In genomic region chr7:113208388-113208753, GRCm38 (mm10) we compare ENCODE assay signal across 8 mouse cellular contexts. TPM values are rescaled to one million over a fixed set of nuclear protein-coding genes. Genes with fewer than 3 reads are reported as not detected.
DNase-seq lines count a peak whose midpoint lies in the region; ATAC-seq and TF ChIP-seq lines count a peak whose summit lies in the region.

No protein-coding gene starts in this region.

- no peak for DNase-seq in lung, adult 2 months
- no peak for DNase-seq in lung, postnatal 10 days
- DNase-seq in ovary, adult 18-20 months (ENCODE audit: low spot score): no peak
- DNase-seq in gastrocnemius, postnatal 10 days: no peak

- no peak for TF ChIP-seq CTCF in lung, adult 2 months (IDR thresholded peaks at IDR 0.05; ENCODE audit: insufficient read depth, low read length)
- TF ChIP-seq CTCF in embryonic fibroblast, embryonic 13.5 days (IDR thresholded peaks at IDR 0.05; ENCODE audit: borderline replicate concordance, insufficient read depth, low read length): no peak

- H3K4me1 ChIP-seq in lung, adult 2 months (ENCODE audit: control insufficient read depth, insufficient read depth, low read length): peaks cover 16% of the 10 kb centered on the region
- peaks cover 11% of the 10 kb centered on the region; the same call in 1 of the 2 replicates for H3K4me1 ChIP-seq in embryonic fibroblast, embryonic 13.5 days (ENCODE audit: control insufficient read depth, insufficient read depth, low read length)
- peaks cover 12% of the 10 kb centered on the region; the same call in 1 of the 2 replicates for H3K4me1 ChIP-seq in intestine, embryonic 15.5 days (replicated peaks)
- H3K4me1 ChIP-seq in neural tube, embryonic 13.5 days (replicated peaks): peaks cover 27% of the 10 kb centered on the region

- peak overlapping the region; percentile 66 for H3K9ac ChIP-seq in intestine, embryonic 15.5 days
- H3K9ac ChIP-seq in neural tube, embryonic 13.5 days: peak overlapping the region; percentile 84

- no peaks in the 10 kb centered on the region for H3K36me3 ChIP-seq in intestine, embryonic 15.5 days
- H3K36me3 ChIP-seq in neural tube, embryonic 13.5 days: no peaks in the 10 kb centered on the region

- TF ChIP-seq POLR2A in lung, adult 2 months (IDR thresholded peaks at IDR 0.05; ENCODE audit: borderline replicate concordance, extremely low read depth, low read depth, low read length): no peak
- no peak for TF ChIP-seq POLR2A in embryonic fibroblast, embryonic 13.5 days (IDR thresholded peaks at IDR 0.05; ENCODE audit: low read depth, low read length)

- 7% methylated on average over 19 of the region's 19 CpGs for WGBS in lung, adult 2 months
- 3% methylated on average over 19 of the region's 19 CpGs for WGBS in intestine, embryonic 15.5 days
- 1% methylated on average over 19 of the region's 19 CpGs for WGBS in neural tube, embryonic 13.5 days

- H3K4me3 ChIP-seq in lung, adult 2 months (replicated peaks; ENCODE audit: extremely low read depth, low read depth, low read length): peak overlapping the region; percentile 62
- H3K4me3 ChIP-seq in embryonic fibroblast, embryonic 13.5 days (ENCODE audit: insufficient read depth, low read length): peak overlapping the region; percentile 73
- peak overlapping the region; percentile 85 for H3K4me3 ChIP-seq in intestine, embryonic 15.5 days (replicated peaks)
- H3K4me3 ChIP-seq in neural tube, embryonic 13.5 days: peak overlapping the region; percentile 78

- no peak overlapping the region for H3K27ac ChIP-seq in embryonic fibroblast, embryonic 13.5 days (ENCODE audit: insufficient read depth, low read length)
- H3K27ac ChIP-seq in intestine, embryonic 15.5 days: no peak overlapping the region
- no peak overlapping the region for H3K27ac ChIP-seq in neural tube, embryonic 13.5 days (replicated peaks)

- peaks cover 12% of the 10 kb centered on the region for H3K27me3 ChIP-seq in intestine, embryonic 15.5 days (replicated peaks)
- peaks cover 65% of the 10 kb centered on the region for H3K27me3 ChIP-seq in neural tube, embryonic 13.5 days

- no peaks in the 10 kb centered on the region for H3K9me3 ChIP-seq in intestine, embryonic 15.5 days
- no peaks in the 10 kb centered on the region for H3K9me3 ChIP-seq in neural tube, embryonic 13.5 days

- no peak for ATAC-seq in intestine, embryonic 15.5 days
- ATAC-seq in neural tube, embryonic 13.5 days (ENCODE audit: low read depth): no peak
- no peak for ATAC-seq in erythroid progenitor cell, adult 5-6 weeks (replicated peaks; ENCODE audit: low FRiP score, poor library complexity, severe bottlenecking)

- peak overlapping the region; percentile 89 for H3K4me2 ChIP-seq in intestine, embryonic 15.5 days (replicated peaks)
- peak overlapping the region; percentile 80 for H3K4me2 ChIP-seq in neural tube, embryonic 13.5 days

RNA-seq across cellular contexts. Expression of gene Arntl, which starts 1.1 kb away (rescaled TPM):
- 4.6 and 15.8 TPM in 2 replicates for polyA plus RNA-seq in lung, adult 2 months (2012; rRNA removed)
- 24.4 and 27.8 TPM in 2 replicates for polyA plus RNA-seq in embryonic fibroblast, embryonic 13.5 days (2011; ENCODE audit: insufficient read length, low read depth, missing spikeins)
- polyA plus RNA-seq in intestine, embryonic 15.5 days (2015; fragmentation: Nextera tagmentation; extraction: Ambion mirVana): 8.4 and 8.5 TPM in 2 replicates
- 9.8 and 10.1 TPM in 2 replicates for polyA plus RNA-seq in neural tube, embryonic 13.5 days (2015; fragmentation: Nextera tagmentation; extraction: Ambion mirVana)
- 5.8 and 12.6 TPM in 2 replicates for total RNA-seq in erythroid progenitor cell, adult 5-6 weeks (2015; ENCODE audit: low replicate concordance)
- 4.7 and 5.4 TPM in 2 replicates for total RNA-seq in erythroid progenitor cell, adult 5-6 weeks (2017; ENCODE audit: low replicate concordance)
- 10 to 100 TPM in 1 of 2 experiments, 1 to 10 TPM in 1; 9.4 to 11.4 TPM for total RNA-seq in gastrocnemius, postnatal 10 days (2021)
